Mouse (Mus musculus): ENCODE data around the gene Wnk2. TPM values are rescaled to one million over a fixed set of nuclear protein-coding genes. Genes with fewer than 3 reads are reported as not detected.
"Not testable (repeated sequence)": the region's sequence is repeated elsewhere in the genome, so short reads cannot be mapped to it uniquely, and the experiment has no call there.

Gene Wnk2
- polyA plus RNA-seq, 1 experiment from 2014 or later: 1.6 TPM

- H3K27ac ChIP-seq; ATAC-seq (ENCODE audit: insufficient number of reproducible peaks, low FRiP score, low TSS enrichment, low read depth); H3K4me1 ChIP-seq; H3K9me3 ChIP-seq; H3K9ac ChIP-seq; H3K4me2 ChIP-seq; H3K27me3 ChIP-seq; H3K36me3 ChIP-seq; H3K4me3 ChIP-seq: not testable (repeated sequence)
These were observed 93.1 kb downstream of the Wnk2 start for GRCm38 (mm10) chr13:49054753-49055152.

- no peak overlapping the region for H3K27ac ChIP-seq
- no peaks in the 10 kb centered on the region for H3K27me3 ChIP-seq
- no peaks in the 10 kb centered on the region for H3K4me1 ChIP-seq
- H3K9ac ChIP-seq: no peak overlapping the region
- H3K4me2 ChIP-seq: no peak overlapping the region
- no peak for ATAC-seq (ENCODE audit: insufficient number of reproducible peaks, low FRiP score, low TSS enrichment, low read depth)
- no peak overlapping the region for H3K4me3 ChIP-seq
- no peaks in the 10 kb centered on the region; the same call in 1 of the 2 replicates for H3K36me3 ChIP-seq
- no peaks in the 10 kb centered on the region for H3K9me3 ChIP-seq
- WGBS: 64% methylated on average over 2 of the region's 2 CpGs
These were observed 94.5 kb downstream of the Wnk2 start for GRCm38 (mm10) chr13:49053333-49053732.

GRCm38 (mm10) chr13:49052512-49052911 lies 95.3 kb downstream of the Wnk2 start:
- Histone ChIP-seq H3K36me3 (no peaks in the 10 kb centered on the region; the same call in 1 of the 2 replicates), H3K27ac (no peak overlapping the region), H3K9me3 (no peaks in the 10 kb centered on the region), H3K4me2 (no peak overlapping the region), H3K4me1 (no peaks in the 10 kb centered on the region), H3K4me3 (no peak overlapping the region), H3K27me3 (no peaks in the 10 kb centered on the region), H3K9ac (no peak overlapping the region)
- 34% methylated on average over 9 of the region's 9 CpGs for WGBS
- ATAC-seq (ENCODE audit: insufficient number of reproducible peaks, low FRiP score, low TSS enrichment, low read depth): no peak

- H3K4me3 ChIP-seq: no peak overlapping the region
- no peaks in the 10 kb centered on the region for H3K36me3 ChIP-seq
- H3K9me3 ChIP-seq: no peaks in the 10 kb centered on the region
- H3K4me1 ChIP-seq: no peaks in the 10 kb centered on the region
- no peak overlapping the region for H3K4me2 ChIP-seq
- H3K27ac ChIP-seq: no peak overlapping the region
- no peak for ATAC-seq (ENCODE audit: insufficient number of reproducible peaks, low FRiP score, low TSS enrichment, low read depth)
- 89% methylated on average over 1 of the region's 1 CpGs for WGBS
- no peak overlapping the region for H3K9ac ChIP-seq
- no peaks in the 10 kb centered on the region for H3K27me3 ChIP-seq
These were observed 100.4 kb downstream of the Wnk2 start for GRCm38 (mm10) chr13:49047393-49047792.

- H3K4me3 ChIP-seq: no peak overlapping the region
- WGBS: 73% methylated on average over 10 of the region's 10 CpGs
- H3K27ac ChIP-seq: no peak overlapping the region
- no peaks in the 10 kb centered on the region for H3K4me1 ChIP-seq
- no peak overlapping the region for H3K4me2 ChIP-seq
- no peaks in the 10 kb centered on the region for H3K36me3 ChIP-seq
- no peaks in the 10 kb centered on the region for H3K9me3 ChIP-seq
- no peaks in the 10 kb centered on the region for H3K27me3 ChIP-seq
- ATAC-seq (ENCODE audit: insufficient number of reproducible peaks, low FRiP score, low TSS enrichment, low read depth): no peak
- H3K9ac ChIP-seq: no peak overlapping the region
These were observed 103.7 kb downstream of the Wnk2 start for GRCm38 (mm10) chr13:49044145-49044561.

GRCm38 (mm10) chr13:49042371-49042770 lies 105.4 kb downstream of the Wnk2 start:
- Histone ChIP-seq H3K36me3 (no peaks in the 10 kb centered on the region), H3K9ac (no peak overlapping the region), H3K4me3 (no peak overlapping the region), H3K27ac (no peak overlapping the region), H3K4me2 (no peak overlapping the region), H3K27me3 (no peaks in the 10 kb centered on the region), H3K4me1 (peaks cover 8% of the 10 kb centered on the region), H3K9me3 (no peaks in the 10 kb centered on the region)
- WGBS: 93% methylated on average over 15 of the region's 15 CpGs
- ATAC-seq (ENCODE audit: insufficient number of reproducible peaks, low FRiP score, low TSS enrichment, low read depth): no peak

GRCm38 (mm10) chr13:49036928-49037574 lies 110.8 kb downstream of the Wnk2 start:
- Histone ChIP-seq H3K4me3 (no peak overlapping the region), H3K4me1 (peaks cover 19% of the 10 kb centered on the region), H3K27me3 (no peaks in the 10 kb centered on the region), H3K9ac (no peak overlapping the region), H3K4me2 (no peak overlapping the region), H3K27ac (peak overlapping the region; percentile 51), H3K36me3 (no peaks in the 10 kb centered on the region), H3K9me3 (no peaks in the 10 kb centered on the region)
- WGBS: 64% methylated on average over 7 of the region's 7 CpGs
- ATAC-seq (ENCODE audit: insufficient number of reproducible peaks, low FRiP score, low TSS enrichment, low read depth): 0 out of 2 replicates have a peak, but pooled peaks have one; percentile 8

GRCm38 (mm10) chr13:49036436-49036835 lies 111.4 kb downstream of the Wnk2 start:
- ATAC-seq (ENCODE audit: insufficient number of reproducible peaks, low FRiP score, low TSS enrichment, low read depth): peak; percentile 57; the same call in 1 of the 2 replicates
- Histone ChIP-seq H3K27ac (peak overlapping the region; percentile 50), H3K9ac (no peak overlapping the region), H3K36me3 (no peaks in the 10 kb centered on the region), H3K4me1 (peaks cover 19% of the 10 kb centered on the region), H3K4me2 (no peak overlapping the region), H3K9me3 (no peaks in the 10 kb centered on the region), H3K27me3 (no peaks in the 10 kb centered on the region), H3K4me3 (no peak overlapping the region)
- 87% methylated on average over 4 of the region's 4 CpGs for WGBS

GRCm38 (mm10) chr13:49031029-49031428 lies 116.8 kb downstream of the Wnk2 start:
- Histone ChIP-seq H3K36me3 (no peaks in the 10 kb centered on the region), H3K4me2 (no peak overlapping the region), H3K9ac (no peak overlapping the region), H3K27ac (no peak overlapping the region), H3K4me3 (no peak overlapping the region), H3K9me3 (no peaks in the 10 kb centered on the region), H3K27me3 (no peaks in the 10 kb centered on the region), H3K4me1 (peaks cover 7% of the 10 kb centered on the region; the same call in 1 of the 2 replicates)
- ATAC-seq (ENCODE audit: insufficient number of reproducible peaks, low FRiP score, low TSS enrichment, low read depth): no peak
- 77% methylated on average over 2 of the region's 2 CpGs for WGBS

GRCm38 (mm10) chr13:49028757-49029539 lies 118.9 kb downstream of the Wnk2 start:
- 43% methylated on average over 8 of the region's 8 CpGs for WGBS
- no peak overlapping the region for H3K4me2 ChIP-seq
- peak overlapping the region; percentile 55 for H3K27ac ChIP-seq
- ATAC-seq (ENCODE audit: insufficient number of reproducible peaks, low FRiP score, low TSS enrichment, low read depth): peak; percentile 35; the same call in 1 of the 2 replicates
- H3K36me3 ChIP-seq: no peaks in the 10 kb centered on the region
- H3K9me3 ChIP-seq: no peaks in the 10 kb centered on the region
- H3K4me3 ChIP-seq: no peak overlapping the region
- H3K27me3 ChIP-seq: no peaks in the 10 kb centered on the region
- peaks cover 19% of the 10 kb centered on the region; the same call in 1 of the 2 replicates for H3K4me1 ChIP-seq
- H3K9ac ChIP-seq: no peak overlapping the region

- H3K9me3 ChIP-seq: no peaks in the 10 kb centered on the region
- 79% methylated on average over 8 of the region's 8 CpGs for WGBS
These were observed 120.8 kb downstream of the Wnk2 start for GRCm38 (mm10) chr13:49027057-49027456.

GRCm38 (mm10) chr13:49025521-49025920 lies 122.3 kb downstream of the Wnk2 start:
- H3K4me3 ChIP-seq: no peak overlapping the region

More at GRCm38 (mm10) chr13:49027057-49027456, 120.8 kb downstream of the Wnk2 start:
- no peak for ATAC-seq (ENCODE audit: insufficient number of reproducible peaks, low FRiP score, low TSS enrichment, low read depth)
- Histone ChIP-seq H3K4me2 (no peak overlapping the region), H3K27ac (no peak overlapping the region), H3K9ac (no peak overlapping the region), H3K4me3 (no peak overlapping the region), H3K27me3 (no peaks in the 10 kb centered on the region), H3K4me1 (peaks cover 19% of the 10 kb centered on the region; the same call in 1 of the 2 replicates), H3K36me3 (no peaks in the 10 kb centered on the region)

More at GRCm38 (mm10) chr13:49025521-49025920, 122.3 kb downstream of the Wnk2 start:
- Histone ChIP-seq H3K27me3 (no peaks in the 10 kb centered on the region), H3K27ac (no peak overlapping the region), H3K9me3 (no peaks in the 10 kb centered on the region), H3K4me2 (no peak overlapping the region), H3K4me1 (peaks cover 19% of the 10 kb centered on the region; the same call in 1 of the 2 replicates), H3K36me3 (no peaks in the 10 kb centered on the region), H3K9ac (no peak overlapping the region)
- 18% methylated on average over 1 of the region's 1 CpGs for WGBS
- ATAC-seq (ENCODE audit: insufficient number of reproducible peaks, low FRiP score, low TSS enrichment, low read depth): no peak
